ENCODE assay signal across 10 mouse cellular contexts in genomic region chr12:104029986-104030385, GRCm38 (mm10). TPM values are rescaled to one million over a fixed set of nuclear protein-coding genes. Genes with fewer than 3 reads are reported as not detected.
DNase-seq lines count a peak whose midpoint lies in the region; ATAC-seq and TF ChIP-seq lines count a peak whose summit lies in the region.
"Had no signal": no experiment of that assay in that cellular context is flagged by ENCODE, and none has a peak within 500 bp of the region (broad histone marks: within the 10 kb centered on the region; RNA-seq: fewer than 3 reads in every experiment).

No protein-coding gene starts in this region.

- no peaks in the 10 kb centered on the region for H3K9me3 ChIP-seq in kidney, embryonic 16.5 days (ENCODE audit: low read length)
- no peaks in the 10 kb centered on the region for H3K9me3 ChIP-seq in ES-E14 (ENCODE audit: control insufficient read depth, insufficient read depth, low read depth, low read length)
- H3K9me3 ChIP-seq: embryonic facial prominence, embryonic 12.5 days; limb, embryonic 13.5 days had no signal

- H3K4me2 ChIP-seq in kidney, embryonic 16.5 days (replicated peaks; ENCODE audit: low read depth, low read length) = no peak overlapping the region
- H3K4me2 ChIP-seq: embryonic facial prominence, embryonic 12.5 days; limb, embryonic 13.5 days had no signal

- no peak overlapping the region for H3K27ac ChIP-seq in kidney, embryonic 16.5 days (ENCODE audit: low read length)
- no peak overlapping the region for H3K27ac ChIP-seq in ES-E14 (ENCODE audit: insufficient read depth, low read depth, low read length, poor library complexity, severe bottlenecking)
- H3K27ac ChIP-seq: embryonic facial prominence, embryonic 12.5 days; limb, embryonic 13.5 days had no signal

- intact Hi-C loops in left cerebral cortex, postnatal 14 days (cut with DNase I) = no loop called here

- no peaks in the 10 kb centered on the region for H3K36me3 ChIP-seq in kidney, embryonic 16.5 days (ENCODE audit: insufficient read depth, low read length)
- no peaks in the 10 kb centered on the region for H3K36me3 ChIP-seq in ES-E14 (ENCODE audit: control insufficient read depth, insufficient read depth, low read length, poor library complexity, severe bottlenecking)
- H3K36me3 ChIP-seq: embryonic facial prominence, embryonic 12.5 days; limb, embryonic 13.5 days had no signal

- no peaks in the 10 kb centered on the region for H3K4me1 ChIP-seq in kidney, embryonic 16.5 days (ENCODE audit: insufficient read depth, low read length)
- no peaks in the 10 kb centered on the region; a peak in 1 of 4 replicates for H3K4me1 ChIP-seq in ES-E14 (ENCODE audit: control insufficient read depth in 2 of 2, insufficient read depth in 2 of 2, low read length in 2 of 2, poor library complexity in 1 of 2)
- H3K4me1 ChIP-seq: embryonic facial prominence, embryonic 12.5 days; limb, embryonic 13.5 days had no signal

- no peaks in the 10 kb centered on the region for H3K27me3 ChIP-seq in kidney, embryonic 16.5 days (ENCODE audit: insufficient read depth, low read length)
- H3K27me3 ChIP-seq: embryonic facial prominence, embryonic 12.5 days; limb, embryonic 13.5 days had no signal

- peak; percentile 40 for DNase-seq in kidney, adult 18-20 months
- peak; percentile 29 for DNase-seq in ES-E14 (ENCODE audit: low read depth, low spot score)
- DNase-seq in kidney, postnatal 14 days = peak; percentile 26
- peak; percentile 12 to 25 for DNase-seq in natural killer cell, adult 2 months (ENCODE audit: low spot score in 2 of 2)
- DNase-seq in left cerebral cortex, postnatal 14 days (ENCODE audit: low spot score in 2 of 2) = no peak
- DNase-seq in c-Kit-positive CD71-positive TER-119-positive erythroid progenitor cells, embryonic 14.5 days (ENCODE audit: low spot score) = no peak

- H3K9ac ChIP-seq in kidney, embryonic 16.5 days (replicated peaks; ENCODE audit: low read length) = no peak overlapping the region
- H3K9ac ChIP-seq in ES-E14 (ENCODE audit: insufficient read depth, low read depth, low read length, poor library complexity, severe bottlenecking) = no peak overlapping the region
- H3K9ac ChIP-seq: embryonic facial prominence, embryonic 12.5 days; limb, embryonic 13.5 days had no signal

- in situ Hi-C loops in ES-E14 (cut with MboI; ENCODE audit: low sequenced_read_pairs in 2 of 2, unreplicated experiment in 2 of 2) = no loop called here

- no peak for ATAC-seq in kidney, embryonic 16.5 days (ENCODE audit: low FRiP score, low TSS enrichment)
- ATAC-seq in common myeloid progenitor, adult 5-6 weeks (replicated peaks; ENCODE audit: low read depth, poor library complexity, severe bottlenecking) = peak; percentile 64; the same call in 1 of the 2 replicates

- WGBS in kidney, embryonic 16.5 days = 46% methylated on average over 8 of the region's 8 CpGs

- no peak overlapping the region for H3K4me3 ChIP-seq in kidney, embryonic 16.5 days (ENCODE audit: low read length)
- H3K4me3 ChIP-seq in ES-E14 (ENCODE audit: insufficient read depth in 1 of 2, low read depth in 1 of 2, low read length in 2 of 2, poor library complexity in 1 of 2, severe bottlenecking in 1 of 2) = no peak overlapping the region
- H3K4me3 ChIP-seq: embryonic facial prominence, embryonic 12.5 days; limb, embryonic 13.5 days had no signal

TF ChIP-seq in ES-E14, 5 proteins besides CTCF, POLR2A, EP300 and RAD21:
- TF ChIP-seq CHD2 (IDR thresholded peaks at IDR 0.05; ENCODE audit: low read depth, low read length) (no peak), ZNF384 (IDR thresholded peaks at IDR 0.05; ENCODE audit: low read depth, low read length) (no peak), HCFC1 (IDR thresholded peaks at IDR 0.05; ENCODE audit: borderline replicate concordance, insufficient read depth, low read length) (no peak), ZC3H11A (IDR thresholded peaks at IDR 0.05; ENCODE audit: borderline replicate concordance, low read depth, low read length) (no peak), MAFK (IDR thresholded peaks at IDR 0.05; ENCODE audit: insufficient read depth, low read depth, low read length) (no peak)

RNA-seq across cellular contexts. Expression of gene Serpina12, which starts 14.3 kb away (rescaled TPM):
- not detected in 2 replicates for polyA plus RNA-seq in kidney, embryonic 16.5 days (2015; fragmentation: Nextera tagmentation; extraction: Ambion mirVana)
- 0.13 TPM in 1 of 2 replicates, not detected in the other for total RNA-seq in ES-E14 (2012; rRNA removed)
- total RNA-seq in common myeloid progenitor, adult 5-6 weeks (2017) = 0.05 TPM in 1 of 2 replicates, not detected in the other
- total RNA-seq in left cerebral cortex, postnatal 14 days (2021) = not detected
- polyA plus RNA-seq: embryonic facial prominence, embryonic 12.5 days; limb, embryonic 13.5 days had no signal

RNA-seq across cellular contexts. Expression of gene Serpina9, which starts 16.4 kb away (rescaled TPM):
- 0.06 TPM in 1 of 2 replicates, not detected in the other for polyA plus RNA-seq in kidney, embryonic 16.5 days (2015; fragmentation: Nextera tagmentation; extraction: Ambion mirVana)
- 0.18 TPM in 1 of 2 replicates, not detected in the other for total RNA-seq in ES-E14 (2012; rRNA removed)
- total RNA-seq in common myeloid progenitor, adult 5-6 weeks (2017) = not detected in 2 replicates
- total RNA-seq in left cerebral cortex, postnatal 14 days (2021) = 1 to 10 TPM in 1 of 2 experiments, under 1 TPM in 1; 0.77 to 1.4 TPM
- polyA plus RNA-seq: limb, embryonic 13.5 days had no signal

RNA-seq across cellular contexts. Expression of gene Serpina11, which starts 40.2 kb away (rescaled TPM):
- not detected in 2 replicates for polyA plus RNA-seq in kidney, embryonic 16.5 days (2015; fragmentation: Nextera tagmentation; extraction: Ambion mirVana)
- not detected in 2 replicates for total RNA-seq in ES-E14 (2012; rRNA removed)
- not detected in 2 replicates for total RNA-seq in common myeloid progenitor, adult 5-6 weeks (2017)
- total RNA-seq in left cerebral cortex, postnatal 14 days (2021) = not detected
- polyA plus RNA-seq: embryonic facial prominence, embryonic 12.5 days; limb, embryonic 13.5 days had no signal

Comparison
In these comparisons a context has a peak if more than half of its experiments do, and no peak if none do; other contexts are left out.
1. DNase-seq: peak in kidney, adult 18-20 months (single experiment), ES-E14 (single experiment), kidney, postnatal 14 days (single experiment) and natural killer cell, adult 2 months (2 of 2); none in left cerebral cortex, postnatal 14 days (0 of 2) and c-Kit-positive CD71-positive TER-119-positive erythroid progenitor cells, embryonic 14.5 days (single experiment).